Mouse (Mus musculus): ENCODE measurements at regions not wholly inside any gene's neighbourhood (a gene's known extent, or its start where the extent isn't known, plus 50 kb on each side); places are given as distances from the start of the nearest gene placed in this dataset.

- DNase-seq (ENCODE audit: low read depth in 3 of 3, low spot score in 3 of 3) (no peak), ATAC-seq (ENCODE audit: insufficient read depth) (no peak)
Measured at GRCm38 (mm10) chr8:82249841-82250577, 153.0 kb downstream of the Il15 start.

GRCm38 (mm10) chr8:82244076-82244475 is 158.9 kb downstream of the Il15 start:
- Histone ChIP-seq H3K36me3 (replicated peaks; ENCODE audit: control insufficient read depth, insufficient read depth, low read depth) (no peaks in the 10 kb centered on the region), H3K4me3 (ENCODE audit: insufficient read depth in 1 of 2, low read depth in 2 of 2, low read length in 2 of 2) (no peak overlapping the region), H3K9ac (replicated peaks) (no peak overlapping the region), H3K27ac (no peak overlapping the region), H3K4me1 (replicated peaks; ENCODE audit: control insufficient read depth in 2 of 2, insufficient read depth in 2 of 2, low read length in 1 of 2) (no peaks in the 10 kb centered on the region), H3K4me2 (ENCODE audit: low read depth) (no peak overlapping the region), H3K27me3 (ENCODE audit: control insufficient read depth, insufficient read depth, low read length) (no peaks in the 10 kb centered on the region), H3K9me3 (ENCODE audit: control insufficient read depth, low read length) (no peaks in the 10 kb centered on the region)
- no peak for ATAC-seq (ENCODE audit: insufficient read depth)
- TF ChIP-seq EP300 (IDR thresholded peaks at IDR 0.05; ENCODE audit: low read depth) (no peak), CTCF (IDR thresholded peaks at IDR 0.05; ENCODE audit: low read depth) (no peak)
- no peak for DNase-seq (ENCODE audit: low read depth in 3 of 3, low spot score in 3 of 3)
- 33% methylated on average over 2 of the region's 2 CpGs for WGBS (ENCODE audit: insufficient replicate concordance)

More at GRCm38 (mm10) chr8:82249841-82250577, 153.0 kb downstream of the Il15 start:
- 54% methylated on average over 3 of the region's 3 CpGs for WGBS (ENCODE audit: insufficient replicate concordance)
- Histone ChIP-seq H3K27ac (no peak overlapping the region), H3K4me3 (ENCODE audit: insufficient read depth in 1 of 2, low read depth in 2 of 2, low read length in 2 of 2) (no peak overlapping the region), H3K9me3 (ENCODE audit: control insufficient read depth, low read length) (no peaks in the 10 kb centered on the region), H3K27me3 (ENCODE audit: control insufficient read depth, insufficient read depth, low read length) (no peaks in the 10 kb centered on the region), H3K9ac (replicated peaks) (no peak overlapping the region), H3K36me3 (replicated peaks; ENCODE audit: control insufficient read depth, insufficient read depth, low read depth) (no peaks in the 10 kb centered on the region), H3K4me2 (ENCODE audit: low read depth) (no peak overlapping the region), H3K4me1 (replicated peaks; ENCODE audit: control insufficient read depth in 2 of 2, insufficient read depth in 2 of 2, low read length in 1 of 2) (no peaks in the 10 kb centered on the region)
- TF ChIP-seq EP300 (IDR thresholded peaks at IDR 0.05; ENCODE audit: low read depth), result no peak
- no peak for TF ChIP-seq CTCF (IDR thresholded peaks at IDR 0.05; ENCODE audit: low read depth)

- DNase-seq (ENCODE audit: low read depth in 3 of 3, low spot score in 3 of 3) (no peak), ATAC-seq (ENCODE audit: insufficient read depth) (no peak)
- TF ChIP-seq CTCF (IDR thresholded peaks at IDR 0.05; ENCODE audit: low read depth), result no peak
- Histone ChIP-seq H3K9me3 (ENCODE audit: control insufficient read depth, low read length) (no peaks in the 10 kb centered on the region), H3K36me3 (replicated peaks; ENCODE audit: control insufficient read depth, insufficient read depth, low read depth) (no peaks in the 10 kb centered on the region), H3K9ac (replicated peaks) (no peak overlapping the region), H3K27me3 (ENCODE audit: control insufficient read depth, insufficient read depth, low read length) (no peaks in the 10 kb centered on the region), H3K4me3 (ENCODE audit: insufficient read depth in 1 of 2, low read depth in 2 of 2, low read length in 2 of 2) (no peak overlapping the region), H3K4me2 (ENCODE audit: low read depth) (no peak overlapping the region), H3K4me1 (replicated peaks; ENCODE audit: control insufficient read depth in 2 of 2, insufficient read depth in 2 of 2, low read length in 1 of 2) (no peaks in the 10 kb centered on the region), H3K27ac (no peak overlapping the region)
- WGBS (ENCODE audit: insufficient replicate concordance), result 39% methylated on average over 2 of the region's 2 CpGs
Measured at GRCm38 (mm10) chr8:82229883-82230282, 173.1 kb downstream of the Il15 start.

DNA sequence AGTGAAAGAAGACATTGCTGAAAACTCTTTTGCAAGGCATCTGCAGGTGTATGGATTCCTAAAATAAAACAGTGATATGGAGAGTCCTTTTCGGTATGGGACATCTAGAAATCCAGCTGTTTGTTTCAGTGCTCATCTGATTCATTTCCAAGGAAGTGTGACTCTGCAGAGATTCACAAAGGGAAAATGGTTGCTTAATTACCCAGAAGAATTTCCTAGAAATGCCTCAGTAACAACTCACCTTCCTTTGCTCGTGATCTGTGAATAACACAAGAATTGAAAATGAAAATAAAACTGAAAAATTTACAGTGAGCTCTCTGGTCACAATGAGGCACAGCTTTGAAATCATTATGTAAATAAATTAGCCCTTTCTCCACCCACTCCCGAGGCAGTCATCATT is 201.3 kb downstream of the Il15 start:
- WGBS (ENCODE audit: insufficient replicate concordance), result 31% methylated on average over 3 of the region's 3 CpGs
- Histone ChIP-seq H3K9ac (replicated peaks) (no peak overlapping the region), H3K4me3 (ENCODE audit: insufficient read depth in 1 of 2, low read depth in 2 of 2, low read length in 2 of 2) (no peak overlapping the region), H3K27me3 (ENCODE audit: control insufficient read depth, insufficient read depth, low read length) (no peaks in the 10 kb centered on the region), H3K36me3 (replicated peaks; ENCODE audit: control insufficient read depth, insufficient read depth, low read depth) (no peaks in the 10 kb centered on the region), H3K27ac (no peak overlapping the region), H3K9me3 (ENCODE audit: control insufficient read depth, low read length) (no peaks in the 10 kb centered on the region), H3K4me1 (replicated peaks; ENCODE audit: control insufficient read depth in 2 of 2, insufficient read depth in 2 of 2, low read length in 1 of 2) (no peaks in the 10 kb centered on the region), H3K4me2 (ENCODE audit: low read depth) (no peak overlapping the region)
- DNase-seq (ENCODE audit: low read depth in 3 of 3, low spot score in 3 of 3), result no peak
- ATAC-seq (ENCODE audit: insufficient read depth), result no peak
- no peak for TF ChIP-seq EP300 (IDR thresholded peaks at IDR 0.05; ENCODE audit: low read depth)

DNA sequence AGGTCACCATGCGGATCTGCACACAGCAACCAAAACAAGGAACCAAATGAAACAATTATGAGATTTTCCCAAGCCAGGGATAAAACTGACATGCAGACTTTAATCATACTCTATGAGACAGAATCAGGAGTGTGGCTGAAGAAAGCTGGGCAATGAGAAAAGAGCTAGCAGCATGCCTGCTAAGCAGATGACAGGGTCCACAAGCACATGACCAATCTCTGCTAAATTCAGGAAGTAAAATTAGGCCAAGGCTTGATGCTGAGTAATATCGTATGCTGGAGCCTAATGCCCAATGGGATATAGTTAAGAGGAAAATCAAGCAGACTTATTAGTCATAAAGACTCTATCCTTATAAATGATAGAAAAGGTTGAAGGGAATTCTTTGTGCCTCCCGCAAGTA is 202.8 kb downstream of the Il15 start:
- no peak for DNase-seq (ENCODE audit: low read depth in 3 of 3, low spot score in 3 of 3)
- H3K4me1 ChIP-seq (replicated peaks; ENCODE audit: control insufficient read depth in 2 of 2, insufficient read depth in 2 of 2, low read length in 1 of 2), result no peaks in the 10 kb centered on the region
- H3K9me3 ChIP-seq (ENCODE audit: control insufficient read depth, low read length), result no peaks in the 10 kb centered on the region
- H3K4me3 ChIP-seq (ENCODE audit: insufficient read depth in 1 of 2, low read depth in 2 of 2, low read length in 2 of 2), result no peak overlapping the region
- no peak overlapping the region for H3K9ac ChIP-seq (replicated peaks)
- H3K36me3 ChIP-seq (replicated peaks; ENCODE audit: control insufficient read depth, insufficient read depth, low read depth), result no peaks in the 10 kb centered on the region
- TF ChIP-seq CTCF (IDR thresholded peaks at IDR 0.05; ENCODE audit: low read depth) (no peak), EP300 (IDR thresholded peaks at IDR 0.05; ENCODE audit: low read depth) (no peak)
- WGBS (ENCODE audit: insufficient replicate concordance), result 66% methylated on average over 3 of the region's 3 CpGs
- H3K4me2 ChIP-seq (ENCODE audit: low read depth), result no peak overlapping the region
- H3K27me3 ChIP-seq (ENCODE audit: control insufficient read depth, insufficient read depth, low read length), result no peaks in the 10 kb centered on the region
- no peak for ATAC-seq (ENCODE audit: insufficient read depth)
- H3K27ac ChIP-seq, result no peak overlapping the region
